13 mouse cellular contexts compared by ENCODE assay signal in genomic region chr15:61766544-61767094, GRCm38 (mm10).
DNase-seq lines count a peak whose midpoint lies in the region.
"Had no signal": no experiment of that assay in that cellular context is flagged by ENCODE, and none has a peak within 500 bp of the region (broad histone marks: within the 10 kb centered on the region; RNA-seq: fewer than 3 reads in every experiment).

No protein-coding gene starts in this region.

- DNase-seq in frontal cortex, adult 2 months (ENCODE audit: extremely low spot score in 1 of 2, low spot score in 1 of 2), result peak; percentile 14 to 25
- DNase-seq in frontal cortex, postnatal 25 days (ENCODE audit: low spot score in 2 of 2), result no peak
- peak; percentile 25 to 65 for DNase-seq in right cerebral cortex, postnatal 10 days (ENCODE audit: low spot score in 2 of 2)
- no peak for DNase-seq in right cerebral cortex, postnatal 25 days
- DNase-seq in heart, postnatal 4 days, result peak; percentile 59
- peak; percentile 21 for DNase-seq in telencephalon, adult 2 months (ENCODE audit: low read depth, low spot score)
- DNase-seq in ovary, adult 18-20 months (ENCODE audit: low spot score), result no peak
- DNase-seq in Muller cell, postnatal 12 days (ENCODE audit: inconsistent ontology term), result no peak
- DNase-seq: cerebellum, postnatal 14 days; gastrocnemius, postnatal 10 days; kidney, postnatal 25 days; retina, postnatal 1 day; thymus, postnatal 4 days had no signal

Comparison
In these comparisons a context has a peak if more than half of its experiments do, and no peak if none do; other contexts are left out.
1. DNase-seq: peak in frontal cortex, adult 2 months (2 of 2), right cerebral cortex, postnatal 10 days (2 of 2), heart, postnatal 4 days (single experiment) and telencephalon, adult 2 months (single experiment); none in frontal cortex, postnatal 25 days (0 of 2), right cerebral cortex, postnatal 25 days (single experiment), ovary, adult 18-20 months (single experiment) and Muller cell, postnatal 12 days (single experiment).